Mouse (Mus musculus) MEL (cell line): ENCODE data around the gene Slc25a36.

Source experiments
- CTCF ChIP-seq, 3 experiments: IDR thresholded peaks in 2 of 3; conservative IDR thresholded peaks in 1 of 3; 2 replicates each; pipeline ENCODE4 v1.5.1; 2011 to 2012; ENCODE audit warnings: low read length in 3 of 3, low read depth in 2 of 3, mild to moderate bottlenecking in 2 of 3, improper control_type of control experiment in 1 of 3, inconsistent platforms in 1 of 3, mixed read lengths in 1 of 3, moderate library complexity in 1 of 3; ENCODE audit not compliant: control insufficient read depth in 1 of 3, insufficient read depth in 1 of 3, poor library complexity in 1 of 3, severe bottlenecking in 1 of 3
- NELFE ChIP-seq: IDR thresholded peaks from 2 replicates; pipeline ENCODE4 v1.6.1; 2011; ENCODE audit warnings: low read depth, low read length, improper control_type of control experiment
- POLR2A ChIP-seq, 2 experiments: IDR thresholded peaks; 2 replicates each; pipeline ENCODE4 v1.6.1; 2011 to 2012; ENCODE audit warnings: low read length in 2 of 2, mild to moderate bottlenecking in 2 of 2, control low read depth in 1 of 2, improper control_type of control experiment in 1 of 2, low read depth in 1 of 2, moderate library complexity in 1 of 2; ENCODE audit not compliant: control insufficient read depth in 1 of 2, insufficient read depth in 1 of 2, poor library complexity in 1 of 2
- POLR2AphosphoS2 ChIP-seq: IDR thresholded peaks from 2 replicates; pipeline ENCODE4 v1.6.1; 2011; ENCODE audit warnings: low read length, improper control_type of control experiment
- TAL1 ChIP-seq: IDR thresholded peaks from 2 replicates; pipeline ENCODE4 v1.6.1; 2012; ENCODE audit warnings: mild to moderate bottlenecking, inconsistent platforms, low read length, moderate library complexity, mixed read lengths

GRCm38 (mm10) chr9:97113555-97113929 is 2.6 kb upstream of the Slc25a36 start:
- TF ChIP-seq NELFE (no peak), POLR2A (IDR thresholded peaks at IDR 0.05; ENCODE audit: control insufficient read depth in 1 of 2, insufficient read depth in 1 of 2, low read depth in 1 of 2, low read length in 2 of 2, poor library complexity in 1 of 2) (no peak), CTCF (IDR thresholded peaks at IDR 0.05 in 2 of 3, conservative IDR thresholded peaks at IDR 0.05 in 1 of 3; ENCODE audit: control insufficient read depth in 1 of 3, insufficient read depth in 1 of 3, low read depth in 2 of 3, low read length in 3 of 3, poor library complexity in 1 of 3, severe bottlenecking in 1 of 3) (no peak), TAL1 (no peak), POLR2AphosphoS2 (no peak)
